In genomic region chr3:9538510-9538909, GRCm38 (mm10) we compare ENCODE assay signal across 27 mouse cellular contexts.
DNase-seq lines count a peak whose midpoint lies in the region; ATAC-seq and TF ChIP-seq lines count a peak whose summit lies in the region.
"Had no signal": no experiment of that assay in that cellular context is flagged by ENCODE, and none has a peak within 500 bp of the region (broad histone marks: within the 10 kb centered on the region; RNA-seq: fewer than 3 reads in every experiment).

No protein-coding gene starts in this region.

- no peak overlapping the region for H3K4me3 ChIP-seq in kidney, adult 2 months (ENCODE audit: insufficient read depth, low read depth, low read length)
- H3K4me3 ChIP-seq in liver, embryonic 16.5 days (ENCODE audit: low read depth, low read length), result no peak overlapping the region
- no peak overlapping the region for H3K4me3 ChIP-seq in liver, embryonic 12.5 days
- no peak overlapping the region for H3K4me3 ChIP-seq in ES-Bruce4 (ENCODE audit: low read depth, low read length)
- H3K4me3 ChIP-seq in stomach, embryonic 16.5 days (replicated peaks; ENCODE audit: low read length), result no peak overlapping the region
- no peak overlapping the region for H3K4me3 ChIP-seq in hindbrain, embryonic 11.5 days (ENCODE audit: low read depth, low read length)
- H3K4me3 ChIP-seq: embryonic facial prominence, embryonic 10.5 days; embryonic facial prominence, embryonic 13.5 days; erythroblast, embryonic 14.5 days; forebrain, embryonic 12.5 days; forebrain, embryonic 15.5 days; heart, adult 2 months; hindbrain, embryonic 13.5 days had no signal

- H3K36me3 ChIP-seq in kidney, adult 2 months (ENCODE audit: control insufficient read depth, insufficient read depth, low read length), result no peaks in the 10 kb centered on the region
- no peaks in the 10 kb centered on the region for H3K36me3 ChIP-seq in liver, embryonic 16.5 days (ENCODE audit: control insufficient read depth, insufficient read depth)
- no peaks in the 10 kb centered on the region for H3K36me3 ChIP-seq in liver, embryonic 12.5 days
- no peaks in the 10 kb centered on the region for H3K36me3 ChIP-seq in ES-Bruce4 (ENCODE audit: control insufficient read depth, insufficient read depth, low read length, poor library complexity, severe bottlenecking)
- no peaks in the 10 kb centered on the region for H3K36me3 ChIP-seq in stomach, embryonic 16.5 days (ENCODE audit: control insufficient read depth, insufficient read depth, low read length)
- H3K36me3 ChIP-seq in hindbrain, embryonic 11.5 days (ENCODE audit: control insufficient read depth, insufficient read depth, low read length), result no peaks in the 10 kb centered on the region
- H3K36me3 ChIP-seq: embryonic facial prominence, embryonic 13.5 days; forebrain, embryonic 12.5 days; forebrain, embryonic 15.5 days; G1E; hindbrain, embryonic 13.5 days had no signal

- peak; percentile 43 for DNase-seq in kidney, adult 2 months
- no peak for DNase-seq in kidney, adult 9 months
- no peak for DNase-seq in layer of hippocampus, adult 18-20 months (ENCODE audit: low spot score in 2 of 2)
- DNase-seq in hindbrain, embryonic 11.5 days (ENCODE audit: low spot score), result no peak
- DNase-seq: adrenal gland, adult 2 months; adrenal gland, postnatal 14 days; cerebellum, adult 11 months; cerebellum, adult 2 months; cerebellum, postnatal 10 days; cerebellum, postnatal 36 days; embryo, embryonic 11 days; gastrocnemius, postnatal 25 days; heart, adult 2 months had no signal

- TF ChIP-seq EP300 in ES-Bruce4 (IDR thresholded peaks at IDR 0.05; ENCODE audit: insufficient read depth, low read depth, low read length), result no peak

- H3K4me1 ChIP-seq in kidney, adult 2 months (ENCODE audit: control insufficient read depth, insufficient read depth, low read length), result peaks cover 3% of the 10 kb centered on the region; the same call in 1 of the 2 replicates
- no peaks in the 10 kb centered on the region for H3K4me1 ChIP-seq in liver, embryonic 16.5 days (ENCODE audit: control insufficient read depth, low read depth, low read length)
- peaks cover 15% of the 10 kb centered on the region for H3K4me1 ChIP-seq in liver, embryonic 12.5 days
- H3K4me1 ChIP-seq in ES-Bruce4 (ENCODE audit: control insufficient read depth, insufficient read depth, low read length), result peaks cover 2% of the 10 kb centered on the region
- H3K4me1 ChIP-seq in stomach, embryonic 16.5 days (ENCODE audit: control insufficient read depth, insufficient read depth, low read length), result 0 out of 2 replicates have a peak, but pooled peaks cover 13% of the 10 kb centered on the region
- no peaks in the 10 kb centered on the region for H3K4me1 ChIP-seq in hindbrain, embryonic 11.5 days (replicated peaks; ENCODE audit: control insufficient read depth, insufficient read depth, low read length)

- no peak overlapping the region for H3K4me2 ChIP-seq in liver, embryonic 16.5 days (ENCODE audit: low read depth, low read length)
- no peak overlapping the region for H3K4me2 ChIP-seq in liver, embryonic 12.5 days
- H3K4me2 ChIP-seq in stomach, embryonic 16.5 days (ENCODE audit: low read depth, low read length), result no peak overlapping the region
- H3K4me2 ChIP-seq in hindbrain, embryonic 11.5 days (replicated peaks; ENCODE audit: low read depth, low read length), result no peak overlapping the region
- H3K4me2 ChIP-seq: embryonic facial prominence, embryonic 13.5 days; forebrain, embryonic 12.5 days; forebrain, embryonic 15.5 days; heart, embryonic 11.5 days; hindbrain, embryonic 13.5 days had no signal

- H3K9me3 ChIP-seq in liver, embryonic 16.5 days (replicated peaks; ENCODE audit: control insufficient read depth, low read length), result no peaks in the 10 kb centered on the region
- no peaks in the 10 kb centered on the region for H3K9me3 ChIP-seq in liver, embryonic 12.5 days (replicated peaks)
- H3K9me3 ChIP-seq in ES-Bruce4 (replicated peaks; ENCODE audit: control insufficient read depth, insufficient read depth, low read length, poor library complexity, severe bottlenecking), result no peaks in the 10 kb centered on the region
- no peaks in the 10 kb centered on the region; the same call in 1 of the 2 replicates for H3K9me3 ChIP-seq in stomach, embryonic 16.5 days (replicated peaks; ENCODE audit: control insufficient read depth, low read length)
- no peaks in the 10 kb centered on the region for H3K9me3 ChIP-seq in hindbrain, embryonic 11.5 days (ENCODE audit: control insufficient read depth, low read length)
- H3K9me3 ChIP-seq: embryonic facial prominence, embryonic 10.5 days; embryonic facial prominence, embryonic 13.5 days; forebrain, embryonic 12.5 days; forebrain, embryonic 15.5 days; G1E; hindbrain, embryonic 13.5 days had no signal

- 95% methylated on average over 2 of the region's 2 CpGs for WGBS in kidney, adult 2 months
- WGBS in liver, embryonic 16.5 days (ENCODE audit: insufficient replicate concordance), result 64% methylated on average over 2 of the region's 2 CpGs
- 79% methylated on average over 2 of the region's 2 CpGs for WGBS in liver, embryonic 12.5 days (ENCODE audit: insufficient replicate concordance)
- 90% methylated on average over 2 of the region's 2 CpGs for WGBS in stomach, embryonic 16.5 days
- 90% methylated on average over 2 of the region's 2 CpGs for WGBS in hindbrain, embryonic 11.5 days

- TF ChIP-seq CTCF in kidney, adult 2 months (conservative IDR thresholded peaks at IDR 0.05; ENCODE audit: insufficient read depth, insufficient read length, low read depth, low read length), result no peak
- no peak for TF ChIP-seq CTCF in ES-Bruce4 (IDR thresholded peaks at IDR 0.05; ENCODE audit: low read depth, low read length)

- H3K27ac ChIP-seq in kidney, adult 2 months (ENCODE audit: insufficient read depth, low read depth, low read length), result no peak overlapping the region
- H3K27ac ChIP-seq in liver, embryonic 16.5 days (ENCODE audit: low read length), result no peak overlapping the region
- H3K27ac ChIP-seq in liver, embryonic 12.5 days, result no peak overlapping the region
- 0 out of 2 replicates have a peak overlapping the region, but pooled peaks have one; percentile 15 for H3K27ac ChIP-seq in ES-Bruce4 (ENCODE audit: insufficient read depth, low read length)
- H3K27ac ChIP-seq in stomach, embryonic 16.5 days (ENCODE audit: low read length), result no peak overlapping the region
- no peak overlapping the region for H3K27ac ChIP-seq in hindbrain, embryonic 11.5 days (ENCODE audit: low read depth, low read length)
- H3K27ac ChIP-seq: embryonic facial prominence, embryonic 10.5 days; embryonic facial prominence, embryonic 13.5 days; forebrain, embryonic 12.5 days; forebrain, embryonic 15.5 days; heart, adult 2 months; hindbrain, embryonic 13.5 days had no signal

- no peak overlapping the region for H3K9ac ChIP-seq in liver, embryonic 16.5 days (ENCODE audit: low read depth, low read length)
- H3K9ac ChIP-seq in liver, embryonic 12.5 days, result no peak overlapping the region
- H3K9ac ChIP-seq in ES-Bruce4 (ENCODE audit: low read depth, poor library complexity, severe bottlenecking), result no peak overlapping the region
- H3K9ac ChIP-seq in stomach, embryonic 16.5 days (ENCODE audit: low read length), result no peak overlapping the region
- H3K9ac ChIP-seq in hindbrain, embryonic 11.5 days (ENCODE audit: low read depth, low read length), result no peak overlapping the region
- H3K9ac ChIP-seq: embryonic facial prominence, embryonic 13.5 days; forebrain, embryonic 12.5 days; forebrain, embryonic 15.5 days; hindbrain, embryonic 13.5 days had no signal

- TF ChIP-seq POLR2A in kidney, adult 2 months (IDR thresholded peaks at IDR 0.05; ENCODE audit: low read depth, low read length), result no peak
- TF ChIP-seq POLR2A in ES-Bruce4 (IDR thresholded peaks at IDR 0.05; ENCODE audit: insufficient read depth, low read length), result no peak

- ATAC-seq in liver, embryonic 16.5 days (ENCODE audit: low read depth), result peak; percentile 77
- ATAC-seq in liver, embryonic 12.5 days, result no peak
- peak; percentile 40; the same call in 1 of the 2 replicates for ATAC-seq in stomach, embryonic 16.5 days (ENCODE audit: insufficient read depth, low FRiP score)
- ATAC-seq in hindbrain, embryonic 11.5 days (ENCODE audit: low FRiP score), result no peak
- ATAC-seq: CD4-positive, CD25-positive, alpha-beta regulatory T cell, adult 4 months; forebrain, embryonic 15.5 days; hindbrain, embryonic 16.5 days had no signal

- no peaks in the 10 kb centered on the region for H3K27me3 ChIP-seq in kidney, adult 2 months (replicated peaks; ENCODE audit: control insufficient read depth, insufficient read depth, low read length)
- H3K27me3 ChIP-seq in liver, embryonic 16.5 days (ENCODE audit: control insufficient read depth, insufficient read depth, low read depth, low read length), result no peaks in the 10 kb centered on the region
- no peaks in the 10 kb centered on the region for H3K27me3 ChIP-seq in liver, embryonic 12.5 days (replicated peaks)
- H3K27me3 ChIP-seq in ES-Bruce4 (ENCODE audit: control insufficient read depth, insufficient read depth, low read length, poor library complexity, severe bottlenecking), result no peaks in the 10 kb centered on the region
- H3K27me3 ChIP-seq in stomach, embryonic 16.5 days (ENCODE audit: control insufficient read depth, insufficient read depth, low read length), result no peaks in the 10 kb centered on the region
- no peaks in the 10 kb centered on the region for H3K27me3 ChIP-seq in hindbrain, embryonic 11.5 days (ENCODE audit: control insufficient read depth, insufficient read depth, low read length)
- H3K27me3 ChIP-seq: embryonic facial prominence, embryonic 13.5 days; forebrain, embryonic 12.5 days; forebrain, embryonic 15.5 days; hindbrain, embryonic 13.5 days had no signal

Comparison
In these comparisons a context has a peak if more than half of its experiments do, and no peak if none do; other contexts are left out.
1. ATAC-seq: peak in liver, embryonic 16.5 days (single experiment) and stomach, embryonic 16.5 days (single experiment); none in liver, embryonic 12.5 days (single experiment) and hindbrain, embryonic 11.5 days (single experiment).